Mouse (Mus musculus) kidney, adult 11 months (tissue): ENCODE data around the gene Usp37.
"Not testable (repeated sequence)": the region's sequence is repeated elsewhere in the genome, so short reads cannot be mapped to it uniquely, and the experiment has no call there.

Source experiments
- DNase-seq: peaks from one replicate; pipeline ENCODE4 v3.0.0; 2022

Gene Usp37

GRCm38 (mm10) chr1:74544184-74544583 lies at the start of gene Usp37:
Gene Usp37 (minus strand): TSS chr1:74544284.
- no peak for DNase-seq

DNA sequence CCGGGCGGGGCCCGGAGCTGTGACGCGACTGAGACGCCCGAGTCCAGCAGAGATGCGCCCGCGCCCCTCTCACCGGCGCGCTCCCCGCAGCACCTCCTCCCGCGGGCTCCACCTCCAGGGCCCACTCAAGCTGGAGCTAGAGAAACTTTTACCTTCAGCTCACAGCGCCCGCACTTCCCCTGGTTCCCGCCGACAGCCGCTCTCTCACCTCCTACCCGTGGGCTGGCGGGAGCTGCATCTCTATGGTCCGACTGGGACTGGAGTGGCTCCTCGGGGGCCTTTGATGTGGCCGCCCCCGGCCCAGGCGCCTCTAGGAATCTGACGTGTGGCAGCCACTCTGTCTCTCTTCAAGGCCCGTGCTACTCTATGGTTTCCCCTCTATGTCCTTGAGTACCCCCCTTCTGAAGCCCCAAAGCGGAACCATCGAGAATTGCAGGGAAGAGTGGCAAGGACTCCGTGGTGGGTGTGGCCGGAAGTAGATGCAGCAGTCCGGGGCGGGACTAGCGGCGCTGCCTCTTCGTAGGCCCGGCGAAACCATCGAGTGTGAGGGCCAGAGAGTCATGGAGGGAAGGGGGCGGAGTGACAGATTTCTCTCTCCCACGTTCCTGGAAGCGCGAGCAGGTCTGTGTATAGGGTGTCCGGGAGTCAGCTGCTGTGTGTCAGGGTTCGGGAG lies 43.8 kb upstream of the Usp37 start, which contains the start of the genes Zfp142 and Bcs1l:
TSS of gene Zfp142 (minus strand) at position 474 of the 673 bp plus-strand sequence.
TSS of gene Bcs1l (plus strand) at position 517 of the 673 bp plus-strand sequence.
- peak; percentile 99 for DNase-seq

DNA sequence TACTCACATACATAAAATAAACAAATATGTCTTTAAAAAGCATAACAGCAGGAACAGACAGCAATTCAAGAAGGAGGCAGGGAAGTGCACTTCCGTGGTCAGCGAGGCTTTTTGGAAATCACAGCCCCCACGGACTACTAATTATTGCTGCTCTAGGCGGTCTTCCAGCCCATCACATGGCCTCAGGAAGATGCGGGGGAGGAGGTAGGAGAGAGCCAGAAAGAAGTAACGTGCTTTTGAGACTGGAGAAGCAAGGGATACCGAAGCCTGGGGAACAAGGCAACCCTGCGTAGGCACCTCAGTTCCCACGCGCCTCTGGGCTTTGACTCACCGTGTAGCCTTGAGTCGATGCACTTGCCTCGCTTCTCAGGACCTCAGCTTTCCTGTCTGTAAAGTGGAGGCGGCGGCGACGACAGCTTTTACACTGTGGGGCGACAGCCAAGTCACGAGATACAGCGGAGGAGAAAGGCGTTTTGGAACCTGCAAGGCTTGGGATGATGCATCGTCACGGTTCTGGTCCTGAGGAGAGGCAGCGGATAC lies 43.2 kb upstream of the Usp37 start:
- DNase-seq = no peak

- no peak for DNase-seq
Measured at GRCm38 (mm10) chr1:74584616-74585398, 40.7 kb upstream of the Usp37 start.

- DNase-seq = no peak
Measured at GRCm38 (mm10) chr1:74582621-74583020, 38.5 kb upstream of the Usp37 start.

DNA sequence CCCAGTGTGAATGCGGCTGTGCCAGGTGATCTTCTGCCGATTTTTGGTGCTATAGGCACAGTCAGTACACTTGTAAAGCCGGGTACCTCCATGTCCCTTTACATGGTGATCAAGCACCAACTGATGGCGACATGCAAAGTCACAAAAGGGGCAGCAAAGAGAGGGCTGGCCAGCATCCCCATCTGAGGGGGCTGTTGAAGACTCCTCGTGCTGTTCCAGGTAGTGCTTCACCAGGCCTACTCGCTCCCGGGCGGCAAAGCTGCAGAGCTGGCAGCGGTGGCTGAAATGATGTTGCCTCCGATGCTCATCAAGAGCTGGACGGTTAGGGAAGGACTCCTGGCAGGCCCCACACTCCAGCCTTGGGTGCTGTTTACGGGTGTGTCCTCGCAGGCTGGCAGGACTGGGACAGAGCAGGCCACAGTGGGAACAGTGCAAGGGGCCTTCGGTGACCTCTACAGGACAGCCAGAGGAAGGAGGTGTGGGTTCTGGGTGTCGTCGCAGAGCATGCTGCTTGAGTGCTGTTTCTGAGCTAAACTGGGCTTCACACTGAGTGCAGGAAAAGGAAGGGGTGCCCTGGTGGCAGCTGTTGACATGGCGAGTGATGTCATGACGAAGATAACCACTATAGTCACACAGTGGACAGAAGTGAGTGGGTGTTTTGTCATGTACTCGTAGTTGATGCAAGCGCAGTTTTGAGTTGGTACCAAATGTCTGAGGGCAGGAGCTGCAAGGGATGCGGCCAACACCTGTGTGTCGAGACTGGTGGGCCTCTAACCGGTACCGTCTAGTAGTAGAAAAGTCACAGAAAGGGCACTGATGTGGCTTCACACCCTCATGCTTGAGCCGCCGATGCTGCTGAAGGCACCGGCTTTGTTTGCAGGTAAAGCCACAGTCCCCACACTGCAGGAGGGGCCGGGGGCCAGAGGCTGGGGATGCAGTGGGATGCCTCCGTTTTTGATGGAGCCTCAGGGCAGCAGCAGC lies 25.9 kb upstream of the Usp37 start:
- no peak for DNase-seq

- DNase-seq = no peak
Measured at GRCm38 (mm10) chr1:74565834-74566233, 21.8 kb upstream of the Usp37 start.

GRCm38 (mm10) chr1:74559061-74559460 lies 15.0 kb upstream of the Usp37 start:
- DNase-seq = no peak

GRCm38 (mm10) chr1:74542451-74542961 lies 1.6 kb downstream of the Usp37 start, which contains the start of gene Plcd4:
Gene Plcd4 (plus strand): TSS chr1:74542888.
- peak; percentile 40 for DNase-seq

DNA sequence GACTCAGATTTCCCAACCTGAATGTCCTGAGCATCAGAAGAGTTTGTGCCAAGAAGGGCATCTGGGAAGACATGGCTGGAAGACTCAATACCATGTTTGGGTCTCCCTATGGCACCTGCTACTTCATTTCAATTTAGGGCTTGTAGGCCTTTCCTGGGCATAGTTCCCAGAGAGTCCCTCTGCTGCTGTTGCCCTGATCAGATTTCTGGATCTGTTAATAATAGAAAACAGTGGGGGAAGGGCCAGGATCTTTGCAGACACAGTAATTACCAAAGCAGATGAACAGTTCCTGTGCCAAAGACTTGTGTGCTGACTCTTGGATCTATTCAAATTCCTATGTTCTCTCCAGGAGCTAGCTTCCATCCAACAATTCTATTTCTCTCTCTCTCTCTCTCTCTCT lies 5.4 kb downstream of the Usp37 start:
- no peak for DNase-seq

GRCm38 (mm10) chr1:74528589-74528988 lies 15.5 kb downstream of the Usp37 start:
- peak; percentile 20 for DNase-seq

DNA sequence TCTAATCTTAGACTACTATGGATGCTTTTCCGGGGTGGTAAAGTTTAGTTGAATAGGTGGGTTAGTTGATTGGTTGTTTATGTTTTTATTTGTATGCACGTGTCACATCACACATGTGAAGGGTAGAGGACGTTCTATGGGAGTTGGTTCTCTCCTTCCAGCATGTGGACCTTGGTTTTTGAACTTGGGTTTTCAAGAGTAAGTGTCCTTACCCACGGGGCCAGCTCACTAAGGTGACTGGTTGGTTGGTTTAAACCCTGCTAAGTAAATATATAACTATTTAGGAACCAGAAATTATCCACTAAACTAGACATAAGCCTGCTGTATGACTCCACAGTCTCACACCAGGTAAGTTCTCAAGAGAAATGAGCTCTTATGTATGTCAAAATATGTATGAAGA lies 19.3 kb downstream of the Usp37 start:
- DNase-seq = peak; percentile 41

- no peak for DNase-seq
Measured at GRCm38 (mm10) chr1:74519875-74520274, 24.2 kb downstream of the Usp37 start.

DNA sequence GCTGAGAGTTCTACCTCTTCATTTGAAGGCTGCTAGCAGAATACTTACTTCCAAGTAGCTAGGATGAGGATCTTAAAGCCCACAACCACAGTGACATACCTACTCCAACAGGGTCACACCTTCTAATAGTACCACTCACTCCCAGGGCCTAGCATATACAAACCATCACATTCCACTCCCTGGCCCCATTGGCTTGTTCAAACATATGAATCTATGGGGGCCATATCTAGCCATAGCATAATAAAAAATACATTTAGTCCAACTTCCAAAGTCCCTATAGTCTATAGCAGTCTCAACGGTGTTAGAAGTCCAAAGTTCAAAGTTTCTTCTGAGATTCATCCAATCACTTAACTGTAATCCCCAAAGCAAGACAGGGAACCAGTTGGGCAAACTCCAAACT lies 31.1 kb downstream of the Usp37 start:
- DNase-seq = not testable (repeated sequence)

GRCm38 (mm10) chr1:74511306-74511705 lies 32.8 kb downstream of the Usp37 start:
- no peak for DNase-seq

DNA sequence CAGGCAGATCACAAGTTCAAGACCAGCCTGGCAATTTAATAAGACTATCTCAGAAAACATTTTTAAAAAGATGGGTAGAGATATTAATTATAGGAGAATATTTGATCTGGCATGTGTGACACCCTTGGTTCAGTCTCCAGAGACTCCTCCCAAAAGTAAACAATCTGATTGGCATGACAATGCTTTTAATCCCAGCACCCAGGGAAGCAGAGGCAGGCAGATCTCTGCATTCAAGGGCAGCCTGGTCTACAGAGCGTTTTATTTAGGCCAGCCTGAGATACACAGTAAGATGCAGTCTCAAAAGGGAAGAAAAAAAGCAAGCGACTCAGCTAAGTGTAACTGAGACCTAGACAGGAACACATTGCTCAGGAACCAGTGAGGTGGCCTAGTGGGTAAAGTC lies 36.3 kb downstream of the Usp37 start:
- no peak for DNase-seq

GRCm38 (mm10) chr1:74506471-74506881 lies 37.6 kb downstream of the Usp37 start:
- no peak for DNase-seq

DNA sequence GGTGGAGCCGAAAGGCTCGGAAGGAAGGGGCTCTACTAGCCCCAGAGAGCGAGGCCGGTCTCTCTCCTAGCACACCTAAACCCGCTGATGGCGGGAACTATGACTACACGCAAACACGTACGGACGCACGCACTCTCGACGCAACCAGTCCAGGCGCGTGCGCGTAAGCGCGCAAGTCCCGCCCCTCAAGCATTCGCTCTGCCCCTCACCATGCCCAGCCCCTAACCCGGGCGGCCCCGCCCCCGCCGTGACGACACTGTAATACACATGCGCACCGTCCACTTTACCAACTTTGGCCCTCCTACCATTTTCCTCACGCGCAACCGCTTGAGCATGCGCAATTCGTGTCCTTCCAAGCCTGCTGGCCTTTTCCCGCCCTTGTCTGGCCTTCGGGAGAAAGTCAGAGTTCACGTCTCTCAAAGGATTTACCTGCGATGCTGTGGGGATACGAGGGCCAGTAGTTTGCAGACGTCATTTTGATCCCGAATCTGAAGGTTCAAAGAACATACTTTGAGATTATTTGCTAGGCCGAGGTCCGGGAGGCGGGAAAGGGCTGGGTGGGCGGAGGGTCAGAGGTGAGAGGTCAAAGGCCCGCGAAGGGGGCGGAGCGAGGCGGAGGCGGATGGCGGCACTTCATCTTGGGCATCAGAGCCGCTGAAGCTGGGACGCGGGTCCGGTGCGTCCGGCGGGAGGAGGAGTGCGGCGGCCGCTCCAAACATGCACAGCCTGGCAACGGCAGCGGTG lies 38.2 kb downstream of the Usp37 start, which contains the start of gene Cnot9:
TSS of gene Cnot9 (plus strand) at position 338 of the 744 bp plus-strand sequence.
- DNase-seq = peak; percentile 99

DNA sequence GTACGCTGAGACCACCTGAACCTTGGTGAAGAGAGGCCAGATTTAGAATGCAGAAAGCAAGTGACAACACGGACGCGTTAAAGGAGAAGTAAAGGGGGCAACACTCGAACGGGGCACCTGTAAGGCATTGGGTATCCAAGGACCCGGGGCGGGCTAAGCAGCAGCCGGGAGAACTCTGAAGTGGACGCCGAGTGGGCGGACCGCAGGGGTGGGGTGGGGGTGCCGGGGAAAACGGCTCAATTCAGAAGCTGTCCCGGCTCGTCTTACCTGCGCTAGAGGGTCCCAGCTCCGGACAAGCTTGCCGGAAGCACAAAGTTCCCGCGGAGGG lies 38.7 kb downstream of the Usp37 start:
- no peak for DNase-seq

DNA sequence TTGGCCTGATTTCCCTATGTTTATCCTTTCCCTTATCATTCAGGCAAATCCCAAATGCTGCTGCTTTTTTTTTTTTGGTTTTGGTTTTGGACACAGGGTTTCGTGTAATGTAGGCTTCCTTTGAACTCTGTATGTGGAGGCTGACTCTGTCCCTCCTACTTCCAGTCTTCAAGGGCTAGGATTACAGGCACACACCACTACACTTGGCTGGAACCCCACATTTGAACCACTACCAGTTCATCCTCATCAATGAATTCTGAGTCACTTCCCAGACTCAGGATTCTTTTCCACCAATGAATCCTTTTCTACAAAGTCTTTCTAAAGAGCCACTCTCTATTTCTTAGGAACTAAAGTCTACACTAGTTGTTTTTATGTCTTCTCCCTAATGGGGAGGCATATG lies 43.0 kb downstream of the Usp37 start:
- no peak for DNase-seq

DNA sequence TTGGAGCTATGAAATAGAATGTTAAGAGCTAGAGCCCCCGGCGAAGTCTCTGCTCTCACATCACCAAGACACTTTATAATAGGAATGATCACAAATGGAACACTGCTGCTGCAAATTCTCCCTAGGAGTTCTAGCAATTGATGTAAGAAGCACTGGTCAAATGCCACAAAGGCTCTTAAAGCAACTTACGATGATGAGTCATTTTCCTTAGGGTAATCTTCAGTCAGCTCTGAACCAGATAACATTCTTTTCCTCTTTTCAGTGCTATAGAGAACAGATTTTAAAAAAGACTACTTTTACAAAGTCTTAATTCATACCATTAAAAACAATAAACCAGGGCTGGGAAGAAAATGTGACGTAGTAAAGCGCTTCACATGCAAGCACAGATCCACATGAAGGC lies 58.3 kb downstream of the Usp37 start:
- no peak for DNase-seq

DNA sequence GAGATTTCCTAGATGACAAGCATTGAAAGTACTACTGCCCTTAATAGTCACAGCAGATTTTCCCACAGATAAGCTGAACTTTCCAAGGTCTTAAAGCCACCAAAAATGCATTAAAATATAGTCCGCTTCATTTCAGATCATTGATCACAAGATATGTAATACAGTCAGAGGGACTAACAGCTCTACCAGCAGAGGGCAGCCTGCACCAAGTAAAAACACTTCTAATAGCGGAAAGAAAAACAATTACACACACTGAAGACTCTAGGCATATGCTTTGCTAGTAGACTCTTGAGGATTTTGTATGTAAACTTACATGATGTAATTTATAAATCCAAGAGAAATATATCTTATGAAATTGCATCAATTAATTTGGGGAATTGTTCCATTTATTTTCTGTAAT lies 83.8 kb downstream of the Usp37 start:
- DNase-seq = peak; percentile 18
